Mouse (Mus musculus) hindbrain, embryonic 15.5 days (tissue): Measurements from ENCODE around the gene Srcap. TPM values are rescaled to one million over a fixed set of nuclear protein-coding genes. Genes with fewer than 3 reads are reported as not detected.
"Not testable (repeated sequence)": the region's sequence is repeated elsewhere in the genome, so short reads cannot be mapped to it uniquely, and the experiment has no call there.

Source experiments
- ATAC-seq: fragments of 200-750 bp; cut with Nextera tagmentation; 2 replicates; pipeline ENCODE4 v1.8.0; 2017; ENCODE audit warnings: low read depth, moderate number of reproducible peaks, moderate TSS enrichment; ENCODE audit not compliant: low FRiP score
- H3K27ac ChIP-seq: fragments of 300-500 bp; sonication (generic); replicated peaks from 2 replicates; pipeline ENCODE4 v1.5.1; 2015; ENCODE audit warnings: mild to moderate bottlenecking, inconsistent platforms
- H3K27me3 ChIP-seq: fragments of 300-500 bp; sonication (generic); 2 replicates; pipeline ENCODE4 v1.6.1; 2015; ENCODE audit warnings: control low read depth, inconsistent platforms
- H3K36me3 ChIP-seq: fragments of 300-500 bp; sonication (generic); 2 replicates; pipeline ENCODE4 v1.6.1; 2015; ENCODE audit warnings: control low read depth, inconsistent platforms
- H3K4me1 ChIP-seq: fragments of 300-500 bp; sonication (generic); replicated peaks from 2 replicates; pipeline ENCODE4 v1.6.1; 2015; ENCODE audit warnings: control low read depth, inconsistent platforms
- H3K4me2 ChIP-seq: fragments of 300-500 bp; sonication (generic); 2 replicates; pipeline ENCODE4 v1.6.1; 2015; ENCODE audit warnings: moderate library complexity, mild to moderate bottlenecking, inconsistent platforms
- H3K4me3 ChIP-seq: fragments of 300-500 bp; sonication (generic); 2 replicates; pipeline ENCODE4 v1.5.1; 2015; ENCODE audit warnings: mild to moderate bottlenecking, inconsistent platforms
- H3K9ac ChIP-seq: fragments of 300-500 bp; sonication (generic); 2 replicates; pipeline ENCODE4 v1.6.1; 2015; ENCODE audit warnings: inconsistent platforms
- H3K9me3 ChIP-seq: fragments of 300-500 bp; sonication (generic); 2 replicates; pipeline ENCODE4 v1.6.1; 2016; ENCODE audit warnings: control low read depth, inconsistent platforms
- WGBS: fragments of 180-500 bp; shearing (Covaris S2); methylation state at CpG from one replicate; pipeline ENCODE4 v1.1.7; 2015; 5-methylcytosine and 5-hydroxymethylcytosine counted together
- polyA plus RNA-seq: library from polyadenylated mRNA; unstranded; fragments of >200 nt; fragmentation: Nextera tagmentation; extraction: Ambion mirVana; gene quantifications from 2 replicates; pipeline ENCODE4 v1.2.1, GENCODE M21; 2015

The Srcap gene
- polyA plus RNA-seq, 1 experiment from 2014 or later: 57.4 TPM

GRCm38 (mm10) chr7:127497382-127497781 is 14.4 kb upstream of the Srcap start:
- no peak overlapping the region for H3K4me3 ChIP-seq
- H3K36me3 ChIP-seq: no peaks in the 10 kb centered on the region
- no peaks in the 10 kb centered on the region for H3K9me3 ChIP-seq
- no peaks in the 10 kb centered on the region for H3K4me1 ChIP-seq
- H3K27ac ChIP-seq: no peak overlapping the region
- no peaks in the 10 kb centered on the region for H3K27me3 ChIP-seq
- 91% methylated on average over 2 of the region's 2 CpGs for WGBS
- H3K9ac ChIP-seq: no peak overlapping the region
- no peak for ATAC-seq
- no peak overlapping the region for H3K4me2 ChIP-seq

- ATAC-seq: 0 out of 2 replicates have a peak, but pooled peaks have one; percentile 48
- WGBS: 47% methylated on average over 3 of the region's 3 CpGs
- Histone ChIP-seq H3K27ac (no peak overlapping the region), H3K36me3 (no peaks in the 10 kb centered on the region), H3K9ac (no peak overlapping the region), H3K9me3 (no peaks in the 10 kb centered on the region), H3K4me3 (no peak overlapping the region), H3K4me2 (no peak overlapping the region), H3K4me1 (no peaks in the 10 kb centered on the region), H3K27me3 (no peaks in the 10 kb centered on the region)
These were observed 13.4 kb upstream of the Srcap start for GRCm38 (mm10) chr7:127498407-127498806.

- Histone ChIP-seq H3K27ac (no peak overlapping the region), H3K9ac (no peak overlapping the region), H3K27me3 (no peaks in the 10 kb centered on the region), H3K4me1 (peaks cover 13% of the 10 kb centered on the region), H3K4me2 (no peak overlapping the region), H3K9me3 (no peaks in the 10 kb centered on the region), H3K4me3 (no peak overlapping the region), H3K36me3 (no peaks in the 10 kb centered on the region)
- WGBS: 92% methylated on average over 3 of the region's 3 CpGs
- ATAC-seq: no peak
These were observed 3.5 kb upstream of the Srcap start for GRCm38 (mm10) chr7:127508291-127508690.

- not testable (repeated sequence) for ATAC-seq, H3K4me3 ChIP-seq, H3K9ac ChIP-seq, H3K9me3 ChIP-seq, H3K27ac ChIP-seq, H3K4me2 ChIP-seq, H3K27me3 ChIP-seq, H3K36me3 ChIP-seq
- WGBS: 86% methylated on average over 4 of the region's 4 CpGs
- H3K4me1 ChIP-seq: peaks cover 23% of the 10 kb centered on the region
These were observed 2.0 kb upstream of the Srcap start for GRCm38 (mm10) chr7:127509830-127510229.

GRCm38 (mm10) chr7:127511241-127511640 is 542 bp upstream of the Srcap start:
- WGBS: 35% methylated on average over 8 of the region's 8 CpGs
- peaks cover 23% of the 10 kb centered on the region for H3K4me1 ChIP-seq
- no peaks in the 10 kb centered on the region for H3K27me3 ChIP-seq
- peak overlapping the region; percentile 93 for H3K4me3 ChIP-seq
- H3K27ac ChIP-seq: peak overlapping the region; percentile 99
- 0 out of 2 replicates have a peak overlapping the region, but pooled peaks have one; percentile 91 for H3K9ac ChIP-seq
- H3K9me3 ChIP-seq: no peaks in the 10 kb centered on the region
- no peak for ATAC-seq
- peak overlapping the region; percentile 56 for H3K4me2 ChIP-seq
- peaks cover 13% of the 10 kb centered on the region for H3K36me3 ChIP-seq

- peak overlapping the region; percentile 99 for H3K27ac ChIP-seq
- peak; percentile 91 for ATAC-seq
These were observed 640 bp downstream of the Srcap start for GRCm38 (mm10) chr7:127512231-127513015.

GRCm38 (mm10) chr7:127513016-127513390 is 1.2 kb downstream of the Srcap start:
- H3K4me2 ChIP-seq: peak overlapping the region; percentile 56
- peak overlapping the region; percentile 91; the same call in 1 of the 2 replicates for H3K9ac ChIP-seq
- no peak for ATAC-seq
- H3K27me3 ChIP-seq: no peaks in the 10 kb centered on the region
- H3K36me3 ChIP-seq: peaks cover 31% of the 10 kb centered on the region
- no peaks in the 10 kb centered on the region for H3K9me3 ChIP-seq
- peaks cover 23% of the 10 kb centered on the region for H3K4me1 ChIP-seq
- H3K27ac ChIP-seq: peak overlapping the region; percentile 99
- H3K4me3 ChIP-seq: peak overlapping the region; percentile 93
- 43% methylated on average over 8 of the region's 8 CpGs for WGBS

More at GRCm38 (mm10) chr7:127512231-127513015, 640 bp downstream of the Srcap start:
- WGBS: 0% methylated on average over 64 of the region's 93 CpGs
- H3K4me2 ChIP-seq: peak overlapping the region; percentile 56
- H3K4me3 ChIP-seq: peak overlapping the region; percentile 93
- H3K9ac ChIP-seq: peak overlapping the region; percentile 91
- H3K36me3 ChIP-seq: peaks cover 25% of the 10 kb centered on the region
- no peaks in the 10 kb centered on the region for H3K27me3 ChIP-seq
- H3K9me3 ChIP-seq: no peaks in the 10 kb centered on the region
- peaks cover 23% of the 10 kb centered on the region for H3K4me1 ChIP-seq

GRCm38 (mm10) chr7:127513781-127514180 is 2.0 kb downstream of the Srcap start:
- peak overlapping the region; percentile 56 for H3K4me2 ChIP-seq
- H3K9me3 ChIP-seq: no peaks in the 10 kb centered on the region
- peaks cover 23% of the 10 kb centered on the region for H3K4me1 ChIP-seq
- 89% methylated on average over 3 of the region's 3 CpGs for WGBS
- ATAC-seq: no peak
- H3K27ac ChIP-seq: no peak overlapping the region
- H3K27me3 ChIP-seq: no peaks in the 10 kb centered on the region
- H3K9ac ChIP-seq: no peak overlapping the region
- H3K36me3 ChIP-seq: peaks cover 37% of the 10 kb centered on the region
- peak overlapping the region; percentile 93 for H3K4me3 ChIP-seq

GRCm38 (mm10) chr7:127515846-127516245 is 4.1 kb downstream of the Srcap start:
- Histone ChIP-seq H3K4me3 (no peak overlapping the region), H3K27me3 (no peaks in the 10 kb centered on the region), H3K4me2 (no peak overlapping the region), H3K9ac (no peak overlapping the region), H3K9me3 (no peaks in the 10 kb centered on the region), H3K4me1 (peaks cover 21% of the 10 kb centered on the region), H3K36me3 (peaks cover 53% of the 10 kb centered on the region), H3K27ac (no peak overlapping the region)
- no peak for ATAC-seq
- 93% methylated on average over 7 of the region's 7 CpGs for WGBS

- peaks cover 58% of the 10 kb centered on the region for H3K36me3 ChIP-seq
- no peak for ATAC-seq
- 92% methylated on average over 7 of the region's 7 CpGs for WGBS
These were observed 4.6 kb downstream of the Srcap start for GRCm38 (mm10) chr7:127516344-127516743.

GRCm38 (mm10) chr7:127519284-127519683 is 7.5 kb downstream of the Srcap start, which contains the start of gene Gm42715:
Gene Gm42715 (plus strand): TSS chr7:127519584.
- Histone ChIP-seq H3K27me3 (no peaks in the 10 kb centered on the region), H3K4me3 (no peak within 1 kb of the TSS), H3K9me3 (no peaks in the 10 kb centered on the region), H3K36me3 (peaks cover 86% of the 10 kb centered on the region), H3K9ac (no peak within 1 kb of the TSS), H3K27ac (no peak within 1 kb of the TSS), H3K4me2 (no peak within 1 kb of the TSS), H3K4me1 (peaks cover under 1% of the 10 kb centered on the region; the same call in 1 of the 2 replicates)
- WGBS: 95% methylated on average over 3 of the region's 3 CpGs
- ATAC-seq: no peak

More at GRCm38 (mm10) chr7:127516344-127516743, 4.6 kb downstream of the Srcap start:
- Histone ChIP-seq H3K9me3 (no peaks in the 10 kb centered on the region), H3K27ac (no peak overlapping the region), H3K4me3 (no peak overlapping the region), H3K4me2 (no peak overlapping the region), H3K27me3 (no peaks in the 10 kb centered on the region), H3K4me1 (peaks cover 16% of the 10 kb centered on the region), H3K9ac (no peak overlapping the region)

- no peak overlapping the region for H3K9ac ChIP-seq
- H3K36me3 ChIP-seq: peaks cover 92% of the 10 kb centered on the region
- no peak overlapping the region for H3K4me3 ChIP-seq
- no peaks in the 10 kb centered on the region for H3K4me1 ChIP-seq
- 97% methylated on average over 3 of the region's 3 CpGs for WGBS
- no peak for ATAC-seq
- H3K27me3 ChIP-seq: no peaks in the 10 kb centered on the region
- H3K4me2 ChIP-seq: no peak overlapping the region
- no peak overlapping the region for H3K27ac ChIP-seq
- H3K9me3 ChIP-seq: no peaks in the 10 kb centered on the region
These were observed 29.9 kb downstream of the Srcap start for GRCm38 (mm10) chr7:127541671-127542070.
